Mouse (Mus musculus) gastrocnemius, adult 2 months (tissue): ENCODE measurements around the gene Gm5916. TPM values are rescaled to one million over a fixed set of nuclear protein-coding genes. Genes with fewer than 3 reads are reported as not detected.

Experiments used
- DNase-seq: peaks from one replicate; pipeline ENCODE4 v3.0.0; 2022
- H3K27ac ChIP-seq: fragments of 200-600 bp; 2 replicates; pipeline ENCODE4 v1.8.1; 2022; ENCODE audit warnings: mild to moderate bottlenecking
- H3K4me3 ChIP-seq: fragments of 200-600 bp; 2 replicates; pipeline ENCODE4 v1.8.1; 2022; ENCODE audit warnings: mild to moderate bottlenecking, moderate library complexity
- CTCF ChIP-seq: fragments of 200-600 bp; IDR thresholded peaks from 2 replicates; pipeline ENCODE4 v1.8.1; 2022; ENCODE audit warnings: antibody characterized with exemption, mild to moderate bottlenecking, moderate library complexity
- intact Hi-C: fragments of 180-260 bp; cut with DNase I; formaldehyde crosslinking; loops from one replicate; pipeline ENCODE4 v1.15.1; 2025
- long read RNA-seq, 2 experiments: library from polyadenylated mRNA; stranded (forward); transcript quantifications; one replicate each; pipeline ENCODE4 v2.0.0; 2021
- total RNA-seq, 2 experiments: library from RNA; stranded (reverse); gene quantifications; 2 replicates each; pipeline ENCODE4 v1.2.3; 2021

Gm5916 gene
- total RNA-seq, result not detected
- long read RNA-seq, experiment 1, result 0 reads
- long read RNA-seq, experiment 2, result 0 reads

DNA sequence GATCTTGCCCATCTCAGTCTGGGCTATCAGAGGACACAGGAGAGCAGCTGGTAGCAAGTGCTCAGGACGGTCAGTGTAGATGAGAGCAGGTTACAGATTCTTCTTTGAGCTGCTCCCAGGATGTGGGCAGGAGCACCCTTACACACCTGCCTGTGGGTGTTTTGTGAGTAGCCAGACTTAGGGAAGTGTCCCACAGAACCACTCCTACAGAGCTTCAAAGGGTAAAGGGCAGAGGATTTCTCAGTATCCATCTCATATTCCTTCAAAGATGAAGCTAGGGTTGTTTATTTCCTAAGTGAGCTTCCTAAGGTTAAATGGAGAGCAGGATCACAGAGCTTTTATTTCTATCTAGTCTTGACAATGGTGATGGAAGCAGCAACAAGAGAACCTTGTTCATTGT, at the start of gene Gm5916:
Gm5916 (minus strand) TSS at position 101 of the 400 bp plus-strand sequence.
- intact Hi-C loops, result loop anchor here (2.0 kb wide), 1 partner anchor 284 kb away; the partner anchor contains the start of gene 9230110F15Rik
- Histone ChIP-seq H3K4me3 (no peak within 1 kb of the TSS), H3K27ac (no peak within 1 kb of the TSS)
- DNase-seq, result no peak
- no peak for TF ChIP-seq CTCF

Other genes with a start within 250 kb of the Gm5916 start
- gene 9230113P08Rik, start 220.4 kb downstream of the Gm5916 start, total RNA-seq, result not detected